Mouse (Mus musculus): ENCODE results near the gene Gm49388.

Gene Gm49388

GRCm38 (mm10) chr7:127785308-127785707 lies at the start of gene Gm49388:
Gene Gm49388, plus strand, starts transcription at chr7:127785608.
- DNase-seq (ENCODE audit: low spot score): no peak

GRCm38 (mm10) chr7:127744366-127745045 lies 40.9 kb upstream of the Gm49388 start, which contains the start of gene Fbxl19:
Gene Fbxl19, plus strand, starts transcription at chr7:127744543.
- peak; percentile 68 for DNase-seq (ENCODE audit: low spot score)

GRCm38 (mm10) chr7:127745251-127745651 lies 40.2 kb upstream of the Gm49388 start:
- DNase-seq (ENCODE audit: low spot score): peak; percentile 71

- DNase-seq (ENCODE audit: low spot score): peak; percentile 82
Measured at GRCm38 (mm10) chr7:127745652-127746493, 39.5 kb upstream of the Gm49388 start.

GRCm38 (mm10) chr7:127746494-127747491 lies 38.6 kb upstream of the Gm49388 start:
- no peak for DNase-seq (ENCODE audit: low spot score)

GRCm38 (mm10) chr7:127747559-127748234 lies 37.7 kb upstream of the Gm49388 start:
- DNase-seq (ENCODE audit: low spot score): no peak

- no peak for DNase-seq (ENCODE audit: low spot score)
Measured at GRCm38 (mm10) chr7:127748235-127748560, 37.2 kb upstream of the Gm49388 start.

- DNase-seq (ENCODE audit: low spot score): no peak
Measured at GRCm38 (mm10) chr7:127750131-127751127, 35.0 kb upstream of the Gm49388 start.

- DNase-seq (ENCODE audit: low spot score): no peak
Measured at GRCm38 (mm10) chr7:127751619-127752018, 33.8 kb upstream of the Gm49388 start.

GRCm38 (mm10) chr7:127752069-127752468 lies 33.3 kb upstream of the Gm49388 start:
- no peak for DNase-seq (ENCODE audit: low spot score)

GRCm38 (mm10) chr7:127753158-127753557 lies 32.2 kb upstream of the Gm49388 start:
- DNase-seq (ENCODE audit: low spot score): no peak

- DNase-seq (ENCODE audit: low spot score): no peak
Measured at GRCm38 (mm10) chr7:127753741-127754140, 31.7 kb upstream of the Gm49388 start.

GRCm38 (mm10) chr7:127759716-127760115 lies 25.7 kb upstream of the Gm49388 start:
- no peak for DNase-seq (ENCODE audit: low spot score)

- DNase-seq (ENCODE audit: low spot score): no peak
Measured at GRCm38 (mm10) chr7:127760478-127760877, 24.9 kb upstream of the Gm49388 start.

GRCm38 (mm10) chr7:127761026-127761425 lies 24.4 kb upstream of the Gm49388 start:
- peak; percentile 73 for DNase-seq (ENCODE audit: low spot score)

GRCm38 (mm10) chr7:127763642-127764041 lies 21.8 kb upstream of the Gm49388 start:
- no peak for DNase-seq (ENCODE audit: low spot score)

- DNase-seq (ENCODE audit: low spot score): no peak
Measured at GRCm38 (mm10) chr7:127765756-127766155, 19.7 kb upstream of the Gm49388 start.

GRCm38 (mm10) chr7:127766851-127767609 lies 18.4 kb upstream of the Gm49388 start:
- DNase-seq (ENCODE audit: low spot score): no peak

- no peak for DNase-seq (ENCODE audit: low spot score)
Measured at GRCm38 (mm10) chr7:127767671-127768345, 17.6 kb upstream of the Gm49388 start.
